Mouse (Mus musculus) midbrain, embryonic 15.5 days (tissue): ENCODE data around the gene Fn1. TPM values are rescaled to one million over a fixed set of nuclear protein-coding genes. Genes with fewer than 3 reads are reported as not detected.

Experiments used
- ATAC-seq: fragments of 200-750 bp; cut with Nextera tagmentation; replicated peaks from 2 replicates; pipeline ENCODE4 v1.8.0; 2017; ENCODE audit warnings: moderate TSS enrichment
- H3K27ac ChIP-seq: fragments of 300-500 bp; sonication (generic); 2 replicates; pipeline ENCODE4 v1.5.1; 2015; ENCODE audit warnings: mild to moderate bottlenecking, inconsistent platforms
- H3K27me3 ChIP-seq: fragments of 300-500 bp; sonication (generic); replicated peaks from 2 replicates; pipeline ENCODE4 v1.6.1; 2015; ENCODE audit warnings: inconsistent platforms
- H3K36me3 ChIP-seq: fragments of 300-500 bp; sonication (generic); replicated peaks from 2 replicates; pipeline ENCODE4 v1.6.1; 2015; ENCODE audit warnings: inconsistent platforms
- H3K4me1 ChIP-seq: fragments of 300-500 bp; sonication (generic); 2 replicates; pipeline ENCODE4 v1.6.1; 2015; ENCODE audit warnings: inconsistent platforms
- H3K4me2 ChIP-seq: fragments of 300-500 bp; sonication (generic); 2 replicates; pipeline ENCODE4 v1.6.1; 2015; ENCODE audit warnings: inconsistent platforms, mild to moderate bottlenecking, moderate library complexity
- H3K4me3 ChIP-seq: fragments of 300-500 bp; sonication (generic); 2 replicates; pipeline ENCODE4 v1.5.1; 2015; ENCODE audit warnings: mild to moderate bottlenecking, inconsistent platforms
- H3K9ac ChIP-seq: fragments of 300-500 bp; sonication (generic); 2 replicates; pipeline ENCODE4 v1.6.1; 2015; ENCODE audit warnings: mild to moderate bottlenecking, inconsistent platforms
- H3K9me3 ChIP-seq: fragments of 300-500 bp; sonication (generic); 2 replicates; pipeline ENCODE4 v1.6.1; 2016; ENCODE audit warnings: inconsistent platforms
- WGBS: fragments of 180-500 bp; shearing (Covaris S2); methylation state at CpG from one replicate; pipeline ENCODE4 v1.1.7; 2015; ENCODE audit warnings: mixed read lengths; 5-methylcytosine and 5-hydroxymethylcytosine counted together
- polyA plus RNA-seq: library from polyadenylated mRNA; unstranded; fragments of >200 nt; fragmentation: Nextera tagmentation; extraction: Ambion mirVana; gene quantifications from 2 replicates; pipeline ENCODE4 v1.2.1, GENCODE M21; 2015

Fn1 gene
- polyA plus RNA-seq, 1 experiment from 2014 or later: 41.2 TPM

DNA sequence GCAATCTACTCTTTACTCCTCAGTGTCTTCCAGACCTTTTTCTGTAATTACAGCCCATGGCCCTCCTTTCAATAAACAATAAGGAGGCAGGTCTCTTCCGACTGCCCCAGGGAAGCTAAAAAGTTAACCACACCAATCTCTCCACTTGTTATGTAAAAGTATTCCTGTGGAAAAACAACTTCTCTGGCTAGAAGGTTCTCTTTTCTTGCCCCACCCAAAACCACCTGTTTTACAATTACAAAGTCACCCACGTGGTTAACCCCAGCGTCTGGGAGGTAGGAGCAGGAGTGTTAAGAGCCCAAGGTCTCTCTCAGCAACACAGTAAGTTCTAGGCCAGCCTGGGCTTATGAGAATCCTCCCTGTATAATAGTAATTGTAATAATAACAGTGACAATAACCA is 7.0 kb downstream of the Fn1 start:
- H3K27me3 ChIP-seq: peaks cover 12% of the 10 kb centered on the region
- H3K27ac ChIP-seq: no peak overlapping the region
- no peak overlapping the region for H3K9ac ChIP-seq
- ATAC-seq: no peak
- no peaks in the 10 kb centered on the region for H3K9me3 ChIP-seq
- no peak overlapping the region for H3K4me2 ChIP-seq
- no peaks in the 10 kb centered on the region for H3K4me1 ChIP-seq
- 67% methylated on average over 3 of the region's 3 CpGs for WGBS
- H3K4me3 ChIP-seq: no peak overlapping the region
- H3K36me3 ChIP-seq: no peaks in the 10 kb centered on the region

DNA sequence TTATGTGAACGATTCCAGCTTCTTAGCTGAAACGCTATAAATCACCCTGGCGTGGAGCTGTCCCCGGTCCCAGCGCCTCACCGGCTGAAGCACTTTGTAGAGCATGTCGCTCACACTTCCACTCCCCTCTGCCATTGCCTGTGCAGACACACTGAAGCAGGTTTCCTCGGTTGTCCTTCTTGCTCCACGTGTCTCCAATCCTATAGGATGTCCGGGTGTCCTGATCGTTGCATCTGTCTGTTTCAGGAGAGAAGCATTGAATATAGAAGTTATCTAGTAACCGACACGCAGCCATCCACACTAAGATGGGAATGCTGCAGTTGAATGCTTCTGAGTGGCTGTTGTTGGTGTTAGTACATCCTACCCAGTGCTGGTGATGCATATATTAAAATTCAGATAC is 7.5 kb downstream of the Fn1 start:
- no peak overlapping the region for H3K27ac ChIP-seq
- no peak overlapping the region for H3K4me2 ChIP-seq
- no peak overlapping the region for H3K4me3 ChIP-seq
- no peak overlapping the region for H3K9ac ChIP-seq
- no peaks in the 10 kb centered on the region for H3K4me1 ChIP-seq
- no peak for ATAC-seq
- peaks cover 6% of the 10 kb centered on the region; the same call in 1 of the 2 replicates for H3K27me3 ChIP-seq
- no peaks in the 10 kb centered on the region for H3K36me3 ChIP-seq
- WGBS: 96% methylated on average over 13 of the region's 13 CpGs
- H3K9me3 ChIP-seq: no peaks in the 10 kb centered on the region

DNA sequence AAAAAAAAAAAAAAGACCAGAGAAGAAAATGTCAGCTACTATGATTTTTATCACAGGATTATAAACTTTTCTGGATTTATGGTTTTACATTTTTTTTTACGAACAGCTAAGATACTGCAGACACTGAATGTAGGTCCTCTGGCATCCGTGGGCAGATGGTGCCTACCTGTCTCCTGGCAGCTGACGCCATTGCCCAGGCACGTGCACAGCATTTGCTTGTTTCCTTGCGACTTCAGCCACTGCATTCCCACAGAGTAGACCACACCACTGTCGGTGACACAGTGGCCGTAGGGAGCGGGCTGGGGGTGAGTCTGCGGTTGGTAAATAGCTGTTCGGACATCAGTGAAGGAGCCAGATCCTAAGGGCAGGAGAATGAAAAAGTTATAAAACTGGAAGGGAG is 10.2 kb downstream of the Fn1 start:
- H3K27ac ChIP-seq: no peak overlapping the region
- H3K36me3 ChIP-seq: no peaks in the 10 kb centered on the region
- H3K4me2 ChIP-seq: no peak overlapping the region
- no peak overlapping the region for H3K4me3 ChIP-seq
- H3K27me3 ChIP-seq: no peaks in the 10 kb centered on the region
- 94% methylated on average over 10 of the region's 10 CpGs for WGBS
- H3K4me1 ChIP-seq: no peaks in the 10 kb centered on the region
- H3K9me3 ChIP-seq: no peaks in the 10 kb centered on the region
- H3K9ac ChIP-seq: no peak overlapping the region
- no peak for ATAC-seq

DNA sequence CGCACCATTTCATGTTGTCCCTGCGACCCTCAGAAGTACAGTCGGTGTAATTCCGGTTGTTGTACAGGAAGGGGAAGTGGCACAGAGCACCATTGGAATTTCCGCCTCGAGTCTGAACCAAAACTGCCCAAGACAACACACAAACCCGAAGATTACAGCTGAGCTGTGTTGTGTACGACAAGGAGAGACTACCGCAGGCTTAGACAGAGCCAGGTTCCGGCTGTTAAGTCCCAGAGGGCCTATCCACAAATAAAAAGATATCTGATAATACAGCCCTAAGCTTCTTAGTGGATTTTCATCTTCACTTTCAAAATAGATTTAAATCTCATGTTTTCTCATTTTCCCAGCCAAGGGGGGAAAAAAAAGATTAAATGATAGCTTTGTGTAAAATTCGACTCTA is 11.8 kb downstream of the Fn1 start:
- ATAC-seq: no peak
- H3K9me3 ChIP-seq: no peaks in the 10 kb centered on the region
- 64% methylated on average over 11 of the region's 11 CpGs for WGBS

DNA sequence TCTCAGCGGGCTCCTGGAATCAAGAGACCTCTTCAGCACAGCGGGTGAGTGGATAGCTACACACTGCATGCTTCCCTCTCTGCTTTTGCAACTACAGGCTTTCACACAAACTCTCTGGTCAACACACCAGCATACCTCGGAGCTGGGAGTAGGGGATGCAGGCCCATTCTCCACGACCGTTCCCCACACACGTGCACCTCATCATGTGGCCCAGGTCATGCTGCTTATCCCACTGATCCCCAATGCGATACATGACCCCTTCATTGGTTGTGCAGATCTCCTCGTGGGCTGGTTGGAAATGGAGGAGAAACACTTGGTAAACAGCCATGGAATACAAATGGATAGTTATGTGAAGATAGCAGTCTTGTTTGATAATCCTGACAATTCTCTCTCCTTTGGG is 12.8 kb downstream of the Fn1 start:
- 96% methylated on average over 8 of the region's 8 CpGs for WGBS
- Histone ChIP-seq H3K27me3 (no peaks in the 10 kb centered on the region), H3K4me3 (no peak overlapping the region), H3K9ac (no peak overlapping the region), H3K27ac (no peak overlapping the region), H3K9me3 (no peaks in the 10 kb centered on the region), H3K4me1 (no peaks in the 10 kb centered on the region), H3K4me2 (no peak overlapping the region), H3K36me3 (no peaks in the 10 kb centered on the region)
- no peak for ATAC-seq

More for the DNA sequence above, 11.8 kb downstream of the Fn1 start:
- H3K27me3 ChIP-seq: no peaks in the 10 kb centered on the region
- no peaks in the 10 kb centered on the region for H3K36me3 ChIP-seq
- no peak overlapping the region for H3K4me3 ChIP-seq
- H3K27ac ChIP-seq: no peak overlapping the region
- H3K4me2 ChIP-seq: no peak overlapping the region
- H3K9ac ChIP-seq: no peak overlapping the region
- H3K4me1 ChIP-seq: no peaks in the 10 kb centered on the region

DNA sequence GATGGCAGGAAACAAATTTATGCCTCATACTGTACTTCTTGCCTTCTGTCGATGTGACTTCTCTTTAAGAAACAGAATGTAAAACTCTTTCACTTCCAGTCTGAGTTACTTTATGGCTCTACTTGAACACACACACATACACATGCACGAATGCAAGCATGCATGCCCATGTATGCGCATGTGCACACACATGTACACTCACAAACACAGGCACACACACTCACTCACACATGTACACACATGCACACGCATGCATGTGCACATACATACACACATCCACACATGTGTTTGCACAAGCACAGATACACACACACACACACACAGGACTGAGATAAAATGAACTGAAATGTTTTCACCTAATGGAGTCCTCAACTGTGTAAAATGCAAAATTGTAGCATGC is 16.3 kb downstream of the Fn1 start:
- Histone ChIP-seq H3K4me1 (no peaks in the 10 kb centered on the region), H3K4me3 (no peak overlapping the region), H3K27me3 (no peaks in the 10 kb centered on the region), H3K9ac (no peak overlapping the region), H3K4me2 (no peak overlapping the region), H3K27ac (no peak overlapping the region), H3K36me3 (no peaks in the 10 kb centered on the region), H3K9me3 (no peaks in the 10 kb centered on the region)
- ATAC-seq: no peak
- WGBS: 98% methylated on average over 4 of the region's 4 CpGs

DNA sequence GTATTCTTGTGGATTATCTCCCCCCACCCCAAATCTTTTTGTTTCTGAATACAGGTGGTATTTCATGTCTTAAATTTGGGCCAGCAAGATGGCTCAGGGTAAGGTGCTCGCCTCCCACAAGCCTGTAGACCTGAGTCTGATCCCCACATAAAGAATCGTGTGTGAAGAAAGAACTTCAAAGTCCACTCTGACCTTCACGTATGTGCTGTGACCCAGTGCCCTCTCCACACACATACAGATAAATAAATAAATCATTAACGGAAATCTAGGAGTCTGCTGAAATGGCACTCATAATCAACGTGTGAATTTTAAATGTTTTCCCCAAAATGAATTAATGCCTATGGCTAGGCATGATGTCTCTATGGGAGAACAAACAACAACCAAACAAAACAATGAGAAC is 16.9 kb downstream of the Fn1 start:
- WGBS: 96% methylated on average over 5 of the region's 5 CpGs
- Histone ChIP-seq H3K27ac (no peak overlapping the region), H3K4me3 (no peak overlapping the region)

DNA sequence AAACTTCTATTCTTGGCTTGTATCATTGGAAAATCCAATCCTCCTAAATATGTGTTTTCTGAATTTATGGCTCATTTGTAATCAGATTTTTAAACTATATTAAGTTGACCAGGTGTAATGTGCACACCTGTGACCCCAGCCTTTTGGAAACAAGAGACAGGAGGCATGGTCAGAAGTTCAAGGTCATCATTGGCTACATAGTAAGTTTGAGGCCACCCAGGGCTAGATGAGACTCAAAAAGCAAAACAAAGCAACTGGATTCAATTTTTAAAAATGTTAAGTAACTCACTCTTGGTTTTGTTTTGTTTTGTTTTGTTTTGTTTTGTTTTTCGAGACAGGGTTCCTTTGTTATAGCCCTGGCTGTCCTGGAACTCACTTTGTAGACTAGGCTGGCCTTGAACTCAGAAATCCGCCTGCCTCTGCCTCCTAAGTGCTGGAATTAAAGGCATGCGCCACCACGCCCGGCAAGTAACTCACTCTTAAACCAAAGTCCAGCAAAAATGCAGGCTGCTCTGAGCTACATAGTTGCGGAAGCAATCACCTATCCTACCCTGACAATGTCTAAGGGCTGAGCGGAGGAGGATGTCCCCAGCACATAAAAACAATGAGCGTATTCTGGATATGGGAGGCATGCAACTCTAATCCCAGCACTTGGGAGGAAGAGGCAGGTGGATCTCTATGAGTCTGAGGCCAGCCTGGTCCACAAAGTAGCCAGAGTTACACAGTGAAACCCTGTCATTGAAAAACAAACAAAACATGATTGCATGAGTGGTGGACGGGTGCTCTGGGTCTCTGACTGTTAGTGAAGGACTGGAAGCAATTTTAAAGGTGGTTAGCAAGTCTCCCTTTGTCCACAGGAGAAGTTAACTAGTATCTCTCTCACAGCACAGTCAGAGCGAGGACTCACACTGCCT is 17.6 kb downstream of the Fn1 start:
- no peaks in the 10 kb centered on the region for H3K9me3 ChIP-seq
- WGBS: 95% methylated on average over 10 of the region's 10 CpGs
- H3K27me3 ChIP-seq: no peaks in the 10 kb centered on the region
- H3K9ac ChIP-seq: no peak overlapping the region
- H3K4me3 ChIP-seq: no peak overlapping the region
- no peaks in the 10 kb centered on the region for H3K36me3 ChIP-seq
- no peak for ATAC-seq
- H3K4me1 ChIP-seq: no peaks in the 10 kb centered on the region
- no peak overlapping the region for H3K27ac ChIP-seq
- no peak overlapping the region for H3K4me2 ChIP-seq

More for the DNA sequence above, 16.9 kb downstream of the Fn1 start:
- no peak for ATAC-seq
- Histone ChIP-seq H3K9ac (no peak overlapping the region), H3K9me3 (no peaks in the 10 kb centered on the region), H3K36me3 (no peaks in the 10 kb centered on the region), H3K4me2 (no peak overlapping the region), H3K27me3 (no peaks in the 10 kb centered on the region), H3K4me1 (no peaks in the 10 kb centered on the region)

DNA sequence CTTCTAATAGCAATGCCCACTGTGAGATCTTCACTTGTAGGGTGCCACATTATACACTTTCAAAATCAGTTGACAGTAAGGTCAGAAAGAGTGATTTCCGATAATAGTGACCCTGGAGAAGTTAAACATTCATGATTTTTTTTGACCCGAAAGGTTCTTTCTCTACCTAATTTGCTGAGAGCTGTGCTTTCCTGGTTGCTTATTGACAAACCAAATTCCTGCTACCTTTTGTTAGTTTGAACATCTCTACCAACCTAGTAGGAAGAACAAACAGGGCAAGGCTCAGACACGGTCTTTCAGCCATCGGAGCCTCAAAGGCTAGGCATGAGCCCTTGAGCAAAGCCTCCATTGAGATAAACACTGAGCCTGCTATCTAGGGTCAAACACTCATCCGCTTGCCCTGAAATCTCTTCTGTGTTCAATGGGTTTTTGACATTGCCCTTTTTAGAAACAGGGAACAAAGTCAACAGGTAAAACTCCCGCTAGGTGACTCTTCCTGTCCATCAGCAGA is 18.5 kb downstream of the Fn1 start:
- WGBS: 93% methylated on average over 6 of the region's 6 CpGs

DNA sequence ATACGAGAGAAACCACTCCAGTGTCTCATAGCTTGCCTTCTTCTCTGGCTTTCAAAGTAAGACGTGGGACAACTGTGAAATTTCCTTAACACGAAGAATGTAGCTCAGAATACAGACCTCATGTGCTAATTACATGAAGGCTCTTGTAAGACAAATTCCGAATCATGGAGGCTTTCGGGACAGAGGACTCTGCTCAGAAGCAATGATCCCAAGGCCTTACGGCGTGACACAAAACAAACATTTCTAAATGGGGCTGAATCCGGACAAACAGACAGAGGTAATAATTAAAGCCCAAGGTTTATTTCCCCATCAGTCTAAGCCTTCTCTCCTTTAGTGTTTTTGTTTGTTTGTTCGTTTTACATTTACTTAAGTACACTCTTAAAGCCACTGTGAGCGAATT is 20.6 kb downstream of the Fn1 start:
- 87% methylated on average over 10 of the region's 10 CpGs for WGBS
- no peaks in the 10 kb centered on the region for H3K9me3 ChIP-seq

More for the DNA sequence above, 18.5 kb downstream of the Fn1 start:
- Histone ChIP-seq H3K27ac (no peak overlapping the region), H3K4me2 (no peak overlapping the region), H3K4me1 (no peaks in the 10 kb centered on the region), H3K36me3 (no peaks in the 10 kb centered on the region), H3K9me3 (no peaks in the 10 kb centered on the region), H3K4me3 (no peak overlapping the region), H3K9ac (no peak overlapping the region), H3K27me3 (no peaks in the 10 kb centered on the region)
- no peak for ATAC-seq

DNA sequence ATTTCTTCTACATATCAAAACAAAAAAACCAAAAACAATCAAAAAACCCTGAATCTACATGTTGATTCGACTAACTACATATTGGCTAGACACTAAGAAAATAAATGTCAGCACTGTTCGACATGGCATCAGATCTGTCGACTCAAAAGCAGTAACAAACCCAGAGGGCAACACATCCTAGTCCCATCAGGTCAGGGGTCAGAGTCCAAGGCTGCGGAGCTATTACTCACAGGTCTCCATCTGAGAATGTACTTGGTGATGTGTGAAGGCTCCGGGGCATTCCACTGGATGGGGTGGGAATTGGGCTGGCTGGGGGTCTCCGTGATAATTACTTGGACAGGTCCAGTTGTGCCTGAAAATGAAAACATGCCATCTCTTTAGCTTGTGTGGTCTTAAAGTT is 21.2 kb downstream of the Fn1 start:
- WGBS: 89% methylated on average over 6 of the region's 6 CpGs
- no peak overlapping the region for H3K9ac ChIP-seq
- H3K4me2 ChIP-seq: no peak overlapping the region
- no peak overlapping the region for H3K4me3 ChIP-seq
- H3K4me1 ChIP-seq: no peaks in the 10 kb centered on the region
- no peaks in the 10 kb centered on the region for H3K36me3 ChIP-seq
- no peaks in the 10 kb centered on the region for H3K27me3 ChIP-seq
- ATAC-seq: no peak
- H3K9me3 ChIP-seq: no peaks in the 10 kb centered on the region
- H3K27ac ChIP-seq: no peak overlapping the region

More for the DNA sequence above, 20.6 kb downstream of the Fn1 start:
- Histone ChIP-seq H3K4me1 (no peaks in the 10 kb centered on the region), H3K4me2 (no peak overlapping the region), H3K36me3 (no peaks in the 10 kb centered on the region), H3K27ac (no peak overlapping the region), H3K9ac (no peak overlapping the region), H3K27me3 (no peaks in the 10 kb centered on the region), H3K4me3 (no peak overlapping the region)
- ATAC-seq: no peak

DNA sequence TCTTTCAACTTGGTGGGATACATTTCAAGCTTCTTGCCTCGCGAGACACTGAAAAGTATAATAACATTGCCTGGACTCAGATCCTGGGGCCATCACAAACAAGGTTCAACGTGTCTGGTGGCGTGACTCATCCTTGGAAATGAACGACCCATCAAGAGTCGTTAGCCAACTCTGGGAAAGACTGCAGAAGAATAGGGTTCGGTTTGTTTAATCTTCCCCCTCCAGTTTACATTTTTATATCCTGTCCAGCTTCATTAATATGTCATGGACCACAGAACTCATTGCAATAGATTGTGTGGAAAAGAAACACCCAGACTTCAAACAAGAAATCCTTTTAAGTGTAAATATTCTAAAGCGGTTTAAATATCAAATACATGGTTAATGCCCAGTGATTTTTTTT is 22.8 kb downstream of the Fn1 start:
- no peaks in the 10 kb centered on the region for H3K9me3 ChIP-seq
- WGBS: 90% methylated on average over 8 of the region's 8 CpGs
- H3K4me2 ChIP-seq: no peak overlapping the region
- no peak overlapping the region for H3K9ac ChIP-seq
- no peaks in the 10 kb centered on the region for H3K27me3 ChIP-seq
- no peak for ATAC-seq
- H3K27ac ChIP-seq: no peak overlapping the region
- no peaks in the 10 kb centered on the region for H3K4me1 ChIP-seq
- H3K36me3 ChIP-seq: no peaks in the 10 kb centered on the region
- H3K4me3 ChIP-seq: no peak overlapping the region

DNA sequence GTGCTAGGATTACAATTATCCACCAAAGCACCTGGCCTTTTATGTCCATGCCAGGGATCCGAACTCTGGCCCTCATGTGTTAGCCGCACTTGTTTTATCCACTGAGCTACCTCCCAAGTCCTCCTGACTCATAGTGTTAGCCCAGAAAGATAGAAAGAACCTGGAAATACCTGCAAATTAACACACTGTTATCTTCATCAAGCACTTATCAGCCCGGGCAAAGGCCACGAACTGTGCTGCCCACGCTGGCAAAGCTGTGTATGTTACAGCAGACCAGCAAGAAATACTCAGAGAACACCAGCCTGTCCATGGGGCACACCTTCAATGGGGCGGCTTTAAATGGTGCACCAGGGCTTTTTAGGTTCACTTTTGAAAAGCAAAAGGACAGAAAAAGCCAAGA is 29.4 kb downstream of the Fn1 start:
- no peaks in the 10 kb centered on the region for H3K36me3 ChIP-seq
- no peak overlapping the region for H3K4me2 ChIP-seq
- H3K27me3 ChIP-seq: 0 out of 2 replicates have a peak, but pooled peaks cover 6% of the 10 kb centered on the region
- no peak for ATAC-seq
- H3K9me3 ChIP-seq: no peaks in the 10 kb centered on the region
- no peak overlapping the region for H3K27ac ChIP-seq
- WGBS: 94% methylated on average over 6 of the region's 6 CpGs
- no peak overlapping the region for H3K4me3 ChIP-seq
- no peak overlapping the region for H3K9ac ChIP-seq
- no peaks in the 10 kb centered on the region for H3K4me1 ChIP-seq
